Mouse (Mus musculus): ENCODE data around the gene Scn3b. TPM values are rescaled to one million over a fixed set of nuclear protein-coding genes. Genes with fewer than 3 reads are reported as not detected.

Gene Scn3b
- polyA plus RNA-seq, 1 experiment from 2014 or later: 5.0 TPM

- H3K36me3 ChIP-seq: peaks cover 26% of the 10 kb centered on the region
- 89% methylated on average over 15 of the region's 15 CpGs for WGBS
These were observed 31.3 kb downstream of the Scn3b start for GRCm38 (mm10) chr9:40300018-40300989.

GRCm38 (mm10) chr9:40301475-40301874 lies 32.5 kb downstream of the Scn3b start:
- Histone ChIP-seq H3K27me3 (no peaks in the 10 kb centered on the region), H3K9me3 (no peaks in the 10 kb centered on the region), H3K36me3 (peaks cover 35% of the 10 kb centered on the region), H3K27ac (no peak overlapping the region), H3K4me3 (no peak overlapping the region), H3K9ac (no peak overlapping the region), H3K4me1 (no peaks in the 10 kb centered on the region), H3K4me2 (replicated peaks) (no peak overlapping the region)
- no peak for ATAC-seq (ENCODE audit: low FRiP score, low read depth)
- 89% methylated on average over 5 of the region's 5 CpGs for WGBS

More at GRCm38 (mm10) chr9:40300018-40300989, 31.3 kb downstream of the Scn3b start:
- Histone ChIP-seq H3K27me3 (no peaks in the 10 kb centered on the region), H3K4me2 (replicated peaks) (no peak overlapping the region), H3K4me1 (no peaks in the 10 kb centered on the region), H3K27ac (no peak overlapping the region), H3K4me3 (no peak overlapping the region), H3K9me3 (no peaks in the 10 kb centered on the region), H3K9ac (no peak overlapping the region)
- ATAC-seq (ENCODE audit: low FRiP score, low read depth): no peak; the same call in 1 of the 2 replicates

DNA sequence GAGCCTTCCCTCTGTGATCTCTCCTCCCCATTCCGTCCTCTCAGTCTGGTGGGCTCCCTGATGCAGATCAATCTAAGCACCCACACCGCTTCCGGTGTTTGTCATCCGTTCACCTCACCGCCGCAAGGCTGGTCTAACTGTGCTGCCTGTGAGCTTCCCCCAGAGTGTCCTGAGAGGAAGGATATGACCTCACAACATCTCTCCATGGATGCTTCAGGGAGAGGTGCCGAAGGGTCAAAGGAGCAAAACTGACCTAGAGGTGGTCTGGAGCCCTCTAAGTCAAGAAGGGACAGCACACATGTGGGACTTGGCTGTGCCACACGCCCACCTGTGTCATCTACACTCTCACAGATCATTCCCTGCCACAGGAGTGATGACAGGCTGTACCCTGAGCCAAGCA lies 33.4 kb downstream of the Scn3b start:
- H3K9ac ChIP-seq: no peak overlapping the region
- no peaks in the 10 kb centered on the region for H3K4me1 ChIP-seq
- no peak for ATAC-seq (ENCODE audit: low FRiP score, low read depth)
- no peaks in the 10 kb centered on the region for H3K27me3 ChIP-seq
- WGBS: 89% methylated on average over 8 of the region's 8 CpGs
- no peak overlapping the region for H3K27ac ChIP-seq
- H3K9me3 ChIP-seq: no peaks in the 10 kb centered on the region
- peaks cover 33% of the 10 kb centered on the region for H3K36me3 ChIP-seq
- no peak overlapping the region for H3K4me2 ChIP-seq (replicated peaks)
- no peak overlapping the region for H3K4me3 ChIP-seq

GRCm38 (mm10) chr9:40304243-40304642 lies 35.2 kb downstream of the Scn3b start:
- no peak overlapping the region for H3K4me3 ChIP-seq

GRCm38 (mm10) chr9:40307311-40307710 lies 38.3 kb downstream of the Scn3b start:
- no peak for ATAC-seq (ENCODE audit: low FRiP score, low read depth)
- H3K4me1 ChIP-seq: no peaks in the 10 kb centered on the region
- peaks cover 22% of the 10 kb centered on the region for H3K36me3 ChIP-seq
- WGBS: 67% methylated on average over 3 of the region's 3 CpGs
- no peaks in the 10 kb centered on the region for H3K9me3 ChIP-seq
- no peak overlapping the region for H3K27ac ChIP-seq
- no peaks in the 10 kb centered on the region for H3K27me3 ChIP-seq
- no peak overlapping the region for H3K4me2 ChIP-seq (replicated peaks)
- no peak overlapping the region for H3K4me3 ChIP-seq
- no peak overlapping the region for H3K9ac ChIP-seq

More at GRCm38 (mm10) chr9:40304243-40304642, 35.2 kb downstream of the Scn3b start:
- Histone ChIP-seq H3K27ac (no peak overlapping the region), H3K4me2 (replicated peaks) (no peak overlapping the region), H3K4me1 (no peaks in the 10 kb centered on the region), H3K36me3 (peaks cover 27% of the 10 kb centered on the region), H3K27me3 (no peaks in the 10 kb centered on the region), H3K9me3 (no peaks in the 10 kb centered on the region), H3K9ac (no peak overlapping the region)
- 93% methylated on average over 8 of the region's 8 CpGs for WGBS
- ATAC-seq (ENCODE audit: low FRiP score, low read depth): no peak

DNA sequence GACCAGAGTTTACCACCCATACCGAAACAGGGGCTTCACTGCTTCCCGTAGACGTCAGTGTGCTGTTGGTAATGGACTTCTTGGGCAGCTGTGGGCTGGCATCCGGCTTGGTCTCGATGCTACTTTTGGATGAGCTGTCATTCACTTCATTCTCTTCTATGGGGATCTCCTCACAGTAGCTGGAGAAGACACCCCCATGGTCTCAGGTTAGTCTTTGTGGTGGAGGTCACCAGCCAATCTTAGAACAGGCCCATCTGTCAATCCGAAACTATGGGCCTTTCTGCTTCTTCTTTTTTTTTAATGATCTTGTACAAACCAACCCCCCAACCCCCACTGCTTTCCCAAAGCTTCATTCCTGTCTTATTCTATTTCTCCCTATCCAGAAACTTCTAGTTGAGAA lies 40.9 kb downstream of the Scn3b start:
- no peaks in the 10 kb centered on the region for H3K27me3 ChIP-seq
- no peak overlapping the region for H3K4me3 ChIP-seq
- H3K4me2 ChIP-seq (replicated peaks): no peak overlapping the region
- 96% methylated on average over 6 of the region's 6 CpGs for WGBS
- ATAC-seq (ENCODE audit: low FRiP score, low read depth): no peak
- no peak overlapping the region for H3K27ac ChIP-seq
- no peak overlapping the region for H3K9ac ChIP-seq
- peaks cover 30% of the 10 kb centered on the region for H3K36me3 ChIP-seq
- no peaks in the 10 kb centered on the region for H3K9me3 ChIP-seq
- no peaks in the 10 kb centered on the region for H3K4me1 ChIP-seq

DNA sequence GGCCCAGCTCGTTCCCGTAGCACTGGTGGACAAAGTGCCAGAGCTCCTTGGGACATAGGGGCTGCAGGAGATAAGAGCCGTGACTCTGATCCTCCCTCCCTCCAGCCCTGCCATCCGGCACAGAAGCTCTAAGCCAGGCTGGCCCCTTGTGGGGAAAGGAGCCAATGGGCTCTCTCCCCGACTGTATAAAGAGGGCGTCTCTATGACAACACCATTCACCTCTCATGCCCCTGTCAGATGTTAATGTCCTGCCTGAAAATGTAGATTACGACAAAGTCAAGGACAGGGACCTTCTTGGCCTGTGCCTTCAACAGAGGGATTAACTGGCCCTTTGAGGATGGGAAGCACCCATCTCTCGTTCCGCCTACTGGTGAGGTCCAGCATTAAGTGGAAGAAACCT lies 42.8 kb downstream of the Scn3b start:
- Histone ChIP-seq H3K27me3 (no peaks in the 10 kb centered on the region), H3K4me2 (replicated peaks) (no peak overlapping the region), H3K4me3 (no peak overlapping the region), H3K4me1 (no peaks in the 10 kb centered on the region), H3K36me3 (peaks cover 22% of the 10 kb centered on the region), H3K9me3 (no peaks in the 10 kb centered on the region), H3K9ac (no peak overlapping the region), H3K27ac (no peak overlapping the region)
- no peak for ATAC-seq (ENCODE audit: low FRiP score, low read depth)
- WGBS: 70% methylated on average over 9 of the region's 9 CpGs

DNA sequence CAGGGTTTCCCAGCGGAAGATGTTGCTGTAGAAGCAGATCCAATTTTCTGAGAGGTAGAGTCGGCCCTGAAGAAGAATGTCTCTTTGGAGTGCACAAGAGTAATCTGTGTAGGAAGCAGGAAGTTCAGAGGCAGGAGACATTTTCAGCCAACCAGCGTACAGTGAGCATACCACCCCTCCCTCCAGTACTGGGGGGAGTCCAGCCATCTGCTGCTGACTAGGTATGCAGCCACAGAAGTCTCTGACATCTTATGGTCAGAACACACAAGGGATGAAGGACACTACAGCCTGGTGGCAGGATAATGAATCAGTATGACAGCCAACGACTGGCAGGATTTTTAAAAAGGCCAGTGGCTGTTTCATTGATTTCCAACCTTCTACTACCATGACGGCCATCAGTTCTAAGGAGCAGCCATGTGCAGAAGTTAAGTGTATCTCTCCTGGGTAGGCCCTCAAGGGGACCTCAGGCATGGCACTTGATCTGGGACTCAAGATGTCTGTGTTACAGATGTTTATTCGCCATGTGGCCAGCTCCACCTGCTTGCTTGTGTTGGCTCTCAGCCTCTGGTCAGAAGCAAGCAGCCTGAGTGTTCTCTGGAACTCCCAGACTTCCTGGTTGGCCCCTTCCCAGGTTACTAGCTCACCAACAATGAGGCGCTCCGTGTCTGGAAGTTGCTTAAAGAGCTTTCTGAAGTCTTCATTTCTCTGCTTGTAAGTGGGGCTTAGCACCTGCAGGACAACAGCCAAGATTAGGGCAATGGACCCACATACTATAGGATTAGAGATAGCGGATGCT lies 48.0 kb downstream of the Scn3b start:
- H3K27me3 ChIP-seq: no peaks in the 10 kb centered on the region
- peaks cover 21% of the 10 kb centered on the region for H3K4me1 ChIP-seq
- H3K4me3 ChIP-seq: no peak overlapping the region
- ATAC-seq (ENCODE audit: low FRiP score, low read depth): no peak
- peaks cover 15% of the 10 kb centered on the region for H3K36me3 ChIP-seq
- no peak overlapping the region for H3K4me2 ChIP-seq (replicated peaks)
- no peak overlapping the region for H3K9ac ChIP-seq
- 83% methylated on average over 9 of the region's 9 CpGs for WGBS
- no peaks in the 10 kb centered on the region for H3K9me3 ChIP-seq
- no peak overlapping the region for H3K27ac ChIP-seq

DNA sequence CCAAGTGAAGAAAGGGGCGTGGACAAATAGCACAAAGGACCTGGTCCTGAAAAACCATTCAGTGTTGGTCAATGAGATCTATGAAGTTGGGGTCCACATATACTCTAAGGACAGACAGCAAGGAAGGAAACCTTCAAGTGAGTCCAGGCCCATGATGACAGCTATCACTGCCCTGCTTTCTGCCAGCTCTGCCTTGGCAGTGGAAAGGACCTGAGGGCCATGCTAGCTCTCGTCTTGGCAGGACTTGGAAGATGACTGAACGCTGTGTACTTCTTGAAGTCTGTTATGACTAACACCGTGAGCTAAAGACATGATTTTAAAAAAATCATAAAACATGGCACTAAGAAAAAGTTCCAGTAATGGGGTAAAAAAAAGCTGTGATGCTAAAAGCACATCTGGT lies 48.7 kb downstream of the Scn3b start:
- H3K4me1 ChIP-seq: peaks cover 21% of the 10 kb centered on the region
- no peak overlapping the region for H3K4me2 ChIP-seq (replicated peaks)
- 92% methylated on average over 4 of the region's 4 CpGs for WGBS
- H3K9me3 ChIP-seq: no peaks in the 10 kb centered on the region
- no peak overlapping the region for H3K4me3 ChIP-seq
- peaks cover 12% of the 10 kb centered on the region for H3K36me3 ChIP-seq
- H3K27ac ChIP-seq: no peak overlapping the region
- no peak for ATAC-seq (ENCODE audit: low FRiP score, low read depth)
- no peak overlapping the region for H3K9ac ChIP-seq
- no peaks in the 10 kb centered on the region for H3K27me3 ChIP-seq

DNA sequence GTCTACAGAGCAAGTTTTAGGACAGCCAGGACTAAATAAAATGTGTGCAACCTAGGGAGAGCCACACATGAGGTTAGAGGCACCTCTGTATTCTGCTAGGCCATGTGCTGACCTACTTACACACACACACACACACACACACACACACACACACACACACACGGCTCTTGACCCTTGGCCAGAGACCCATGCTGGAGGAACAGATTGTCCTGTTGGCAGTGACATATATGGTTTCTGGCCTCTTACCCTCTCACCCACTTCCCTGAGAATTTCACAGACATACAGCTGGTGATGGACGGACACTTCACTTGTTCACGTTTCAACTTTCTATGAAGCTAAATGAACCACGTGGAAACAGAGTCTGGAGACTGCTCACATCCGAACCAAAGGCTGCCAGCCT lies 49.8 kb downstream of the Scn3b start:
- Histone ChIP-seq H3K4me1 (peaks cover 21% of the 10 kb centered on the region), H3K4me3 (no peak overlapping the region), H3K27ac (no peak overlapping the region), H3K36me3 (peaks cover 11% of the 10 kb centered on the region), H3K4me2 (replicated peaks) (no peak overlapping the region), H3K27me3 (no peaks in the 10 kb centered on the region), H3K9me3 (no peaks in the 10 kb centered on the region), H3K9ac (no peak overlapping the region)
- ATAC-seq (ENCODE audit: low FRiP score, low read depth): no peak
- WGBS: 80% methylated on average over 5 of the region's 5 CpGs

- Histone ChIP-seq H3K4me1 (peaks cover 21% of the 10 kb centered on the region), H3K9ac (0 out of 2 replicates have a peak overlapping the region, but pooled peaks have one; percentile 45), H3K27me3 (no peaks in the 10 kb centered on the region), H3K27ac (peak overlapping the region; percentile 74; the same call in 1 of the 2 replicates), H3K36me3 (0 out of 2 replicates have a peak, but pooled peaks cover 3% of the 10 kb centered on the region), H3K4me3 (no peak overlapping the region), H3K4me2 (replicated peaks) (peak overlapping the region; percentile 35), H3K9me3 (no peaks in the 10 kb centered on the region)
- ATAC-seq (ENCODE audit: low FRiP score, low read depth): no peak
- 84% methylated on average over 8 of the region's 8 CpGs for WGBS
These were observed 51.4 kb downstream of the Scn3b start for GRCm38 (mm10) chr9:40320405-40320804.

Data from limb, embryonic 13.5 days (tissue).